Mouse (Mus musculus): ENCODE results near the gene Gm38431. TPM values are rescaled to one million over a fixed set of nuclear protein-coding genes. Genes with fewer than 3 reads are reported as not detected.

Gm38431 gene
- polyA plus RNA-seq, 2 experiments: 0.91 to 2.4 TPM

- Histone ChIP-seq H3K27me3 (ENCODE audit: control insufficient read depth, insufficient read depth, low read length) (no peaks in the 10 kb centered on the region), H3K36me3 (replicated peaks; ENCODE audit: control insufficient read depth, insufficient read depth, low read depth) (peaks cover 49% of the 10 kb centered on the region), H3K4me3 (ENCODE audit: insufficient read depth in 1 of 2, low read depth in 2 of 2, low read length in 2 of 2) (peak overlapping the region; percentile 89 to 92), H3K9me3 (ENCODE audit: control insufficient read depth, low read length) (no peaks in the 10 kb centered on the region), H3K9ac (replicated peaks) (peak overlapping the region; percentile 95), H3K27ac (peak overlapping the region; percentile 18; the same call in 1 of the 2 replicates), H3K4me1 (replicated peaks; ENCODE audit: control insufficient read depth in 2 of 2, insufficient read depth in 2 of 2, low read length in 1 of 2) (peaks cover 12 to 22% of the 10 kb centered on the region in 2 experiments), H3K4me2 (ENCODE audit: low read depth) (peak overlapping the region; percentile 92)
- WGBS (ENCODE audit: insufficient replicate concordance): 84% methylated on average over 1 of the region's 1 CpGs
- DNase-seq (ENCODE audit: low read depth in 3 of 3, low spot score in 3 of 3) (no peak), ATAC-seq (ENCODE audit: insufficient read depth) (no peak)
- TF ChIP-seq EP300 (IDR thresholded peaks at IDR 0.05; ENCODE audit: low read depth): no peak
- TF ChIP-seq CTCF (IDR thresholded peaks at IDR 0.05; ENCODE audit: low read depth): no peak
Observed at GRCm38 (mm10) chr9:21090537-21090936, 1.3 kb downstream of the Gm38431 start.

- H3K4me3 ChIP-seq (ENCODE audit: insufficient read depth in 1 of 2, low read depth in 2 of 2, low read length in 2 of 2): no peak overlapping the region
- H3K36me3 ChIP-seq (replicated peaks; ENCODE audit: control insufficient read depth, insufficient read depth, low read depth): peaks cover 92% of the 10 kb centered on the region
- no peaks in the 10 kb centered on the region for H3K9me3 ChIP-seq (ENCODE audit: control insufficient read depth, low read length)
- H3K27ac ChIP-seq: no peak overlapping the region
- no peak overlapping the region for H3K4me2 ChIP-seq (ENCODE audit: low read depth)
- peak; percentile 54; the same call in 1 of the 2 replicates for ATAC-seq (ENCODE audit: insufficient read depth)
- WGBS (ENCODE audit: insufficient replicate concordance): 42% methylated on average over 3 of the region's 3 CpGs
- H3K27me3 ChIP-seq (ENCODE audit: control insufficient read depth, insufficient read depth, low read length): no peaks in the 10 kb centered on the region
- DNase-seq (ENCODE audit: low read depth in 3 of 3, low spot score in 3 of 3): no peak
- TF ChIP-seq CTCF (IDR thresholded peaks at IDR 0.05; ENCODE audit: low read depth) (no peak), EP300 (IDR thresholded peaks at IDR 0.05; ENCODE audit: low read depth) (peak; percentile 40; the same call in 1 of the 2 replicates)
- no peak overlapping the region for H3K9ac ChIP-seq (replicated peaks)
- H3K4me1 ChIP-seq (replicated peaks; ENCODE audit: control insufficient read depth in 2 of 2, insufficient read depth in 2 of 2, low read length in 1 of 2): no peaks in the 10 kb centered on the region; a peak in 1 of 4 replicates
Observed at GRCm38 (mm10) chr9:21083324-21083723, 8.5 kb downstream of the Gm38431 start.

- Histone ChIP-seq H3K4me3 (ENCODE audit: insufficient read depth in 1 of 2, low read depth in 2 of 2, low read length in 2 of 2) (no peak overlapping the region), H3K4me1 (replicated peaks; ENCODE audit: control insufficient read depth in 2 of 2, insufficient read depth in 2 of 2, low read length in 1 of 2) (no peaks in the 10 kb centered on the region; a peak in 1 of 4 replicates), H3K36me3 (replicated peaks; ENCODE audit: control insufficient read depth, insufficient read depth, low read depth) (peaks cover 92% of the 10 kb centered on the region), H3K27ac (no peak overlapping the region), H3K27me3 (ENCODE audit: control insufficient read depth, insufficient read depth, low read length) (no peaks in the 10 kb centered on the region), H3K4me2 (ENCODE audit: low read depth) (no peak overlapping the region), H3K9ac (replicated peaks) (no peak overlapping the region), H3K9me3 (ENCODE audit: control insufficient read depth, low read length) (no peaks in the 10 kb centered on the region)
- no peak for DNase-seq (ENCODE audit: low read depth in 3 of 3, low spot score in 3 of 3)
- TF ChIP-seq EP300 (IDR thresholded peaks at IDR 0.05; ENCODE audit: low read depth): no peak
- no peak for TF ChIP-seq CTCF (IDR thresholded peaks at IDR 0.05; ENCODE audit: low read depth)
- no peak for ATAC-seq (ENCODE audit: insufficient read depth)
- 76% methylated on average over 9 of the region's 9 CpGs for WGBS (ENCODE audit: insufficient replicate concordance)
Observed at GRCm38 (mm10) chr9:21081127-21081526, 10.7 kb downstream of the Gm38431 start.

- ATAC-seq (ENCODE audit: insufficient read depth) (no peak), DNase-seq (ENCODE audit: low read depth in 3 of 3, low spot score in 3 of 3) (no peak)
- 83% methylated on average over 3 of the region's 3 CpGs for WGBS (ENCODE audit: insufficient replicate concordance)
- Histone ChIP-seq H3K27me3 (ENCODE audit: control insufficient read depth, insufficient read depth, low read length) (no peaks in the 10 kb centered on the region), H3K27ac (no peak overlapping the region), H3K4me1 (replicated peaks; ENCODE audit: control insufficient read depth in 2 of 2, insufficient read depth in 2 of 2, low read length in 1 of 2) (peaks cover 8 to 16% of the 10 kb centered on the region in 2 experiments), H3K4me2 (ENCODE audit: low read depth) (no peak overlapping the region), H3K36me3 (replicated peaks; ENCODE audit: control insufficient read depth, insufficient read depth, low read depth) (peaks cover 55% of the 10 kb centered on the region), H3K9ac (replicated peaks) (no peak overlapping the region), H3K9me3 (ENCODE audit: control insufficient read depth, low read length) (no peaks in the 10 kb centered on the region), H3K4me3 (ENCODE audit: insufficient read depth in 1 of 2, low read depth in 2 of 2, low read length in 2 of 2) (no peak overlapping the region)
- no peak for TF ChIP-seq EP300 (IDR thresholded peaks at IDR 0.05; ENCODE audit: low read depth)
- no peak for TF ChIP-seq CTCF (IDR thresholded peaks at IDR 0.05; ENCODE audit: low read depth)
Observed at GRCm38 (mm10) chr9:21075625-21076024, 16.2 kb downstream of the Gm38431 start.

- DNase-seq (ENCODE audit: low read depth in 3 of 3, low spot score in 3 of 3) (no peak), ATAC-seq (ENCODE audit: insufficient read depth) (no peak)
- peak overlapping the region; percentile 95 for H3K4me2 ChIP-seq (ENCODE audit: low read depth)
- H3K4me1 ChIP-seq (replicated peaks; ENCODE audit: control insufficient read depth in 2 of 2, insufficient read depth in 2 of 2, low read length in 1 of 2): peaks cover 8 to 16% of the 10 kb centered on the region in 2 experiments
- WGBS (ENCODE audit: insufficient replicate concordance): 71% methylated on average over 1 of the region's 1 CpGs
- TF ChIP-seq EP300 (IDR thresholded peaks at IDR 0.05; ENCODE audit: low read depth): no peak
- TF ChIP-seq CTCF (IDR thresholded peaks at IDR 0.05; ENCODE audit: low read depth): no peak
- no peak overlapping the region for H3K9ac ChIP-seq (replicated peaks)
- no peak overlapping the region for H3K27ac ChIP-seq
- H3K27me3 ChIP-seq (ENCODE audit: control insufficient read depth, insufficient read depth, low read length): no peaks in the 10 kb centered on the region
- H3K4me3 ChIP-seq (ENCODE audit: insufficient read depth in 1 of 2, low read depth in 2 of 2, low read length in 2 of 2): no peak overlapping the region
- peaks cover 40% of the 10 kb centered on the region for H3K36me3 ChIP-seq (replicated peaks; ENCODE audit: control insufficient read depth, insufficient read depth, low read depth)
- H3K9me3 ChIP-seq (ENCODE audit: control insufficient read depth, low read length): no peaks in the 10 kb centered on the region
Observed at GRCm38 (mm10) chr9:21074173-21074572, 17.6 kb downstream of the Gm38431 start.
